Mouse (Mus musculus) B cell, adult 62 days (primary cell): Measurements from ENCODE around the gene Phka1. TPM values are rescaled to one million over a fixed set of nuclear protein-coding genes. Genes with fewer than 3 reads are reported as not detected.

Experiments
- total RNA-seq: library from RNA; stranded (reverse); gene quantifications from 4 replicates; pipeline ENCODE4 v1.2.4, GENCODE M21; 2023

The Phka1 gene
- 18.8 to 21.0 TPM (median 19.6 TPM) in 4 replicates for total RNA-seq

DNA sequence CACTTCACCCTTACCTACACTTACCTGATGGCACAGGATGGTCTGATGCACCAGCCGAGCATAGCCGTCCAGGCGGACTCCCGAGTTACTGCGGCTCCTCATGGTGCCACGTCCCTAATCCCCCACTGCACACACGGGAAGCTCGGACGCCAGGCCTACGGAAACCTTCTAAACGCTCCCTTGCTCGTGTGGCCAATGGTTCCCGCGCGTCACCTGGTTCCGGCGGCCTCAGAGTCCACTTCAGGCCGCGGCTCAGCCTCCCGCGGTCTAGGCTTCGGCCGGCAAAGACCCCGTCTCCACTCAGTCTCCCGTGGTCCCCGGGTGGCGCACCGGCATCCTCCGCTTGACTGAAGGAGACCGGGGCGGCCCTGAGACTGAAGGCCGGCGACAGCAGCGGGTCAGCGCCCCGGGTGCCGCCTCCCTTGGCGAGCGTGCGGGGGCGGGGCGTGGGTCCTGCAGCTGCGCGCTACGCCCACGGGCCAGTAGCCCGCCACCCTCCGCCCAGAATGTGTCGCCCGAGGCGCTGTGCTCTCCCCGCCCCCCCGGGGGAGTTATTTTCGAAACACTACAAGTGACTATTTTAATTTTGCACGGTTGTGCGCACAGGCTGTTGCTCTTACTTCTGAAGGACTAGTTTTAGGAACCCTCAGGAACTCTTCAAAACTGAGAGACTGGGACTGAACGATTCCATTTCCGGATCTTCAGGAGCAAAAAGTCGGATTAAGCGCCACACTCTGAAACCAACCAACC is at the start of gene Phka1:
TSS of gene Phka1 (minus strand) at position 424 of the 750 bp plus-strand sequence.

DNA sequence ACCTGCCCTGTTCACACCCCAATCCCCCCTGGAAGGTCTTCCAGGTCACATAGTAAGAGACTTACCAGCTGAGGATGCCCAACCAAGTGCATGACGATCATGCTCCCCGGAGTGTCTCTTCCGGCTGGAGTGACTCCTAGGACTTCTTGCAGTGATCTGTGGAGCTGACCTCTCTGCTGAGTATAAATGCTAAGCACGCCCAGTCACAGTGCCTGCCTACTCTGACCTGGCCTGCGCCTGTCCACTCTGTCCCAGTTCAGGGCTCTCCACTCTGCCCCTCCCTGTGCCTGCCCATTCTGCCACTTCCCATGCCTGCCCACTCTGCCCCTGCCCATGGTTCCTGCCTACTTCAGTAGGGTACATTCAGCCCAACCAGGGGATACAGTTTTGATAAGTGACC is 42.8 kb upstream of the Phka1 start, which contains the start of gene Gm3880:
TSS of gene Gm3880 (minus strand) at position 101 of the 400 bp plus-strand sequence.

DNA sequence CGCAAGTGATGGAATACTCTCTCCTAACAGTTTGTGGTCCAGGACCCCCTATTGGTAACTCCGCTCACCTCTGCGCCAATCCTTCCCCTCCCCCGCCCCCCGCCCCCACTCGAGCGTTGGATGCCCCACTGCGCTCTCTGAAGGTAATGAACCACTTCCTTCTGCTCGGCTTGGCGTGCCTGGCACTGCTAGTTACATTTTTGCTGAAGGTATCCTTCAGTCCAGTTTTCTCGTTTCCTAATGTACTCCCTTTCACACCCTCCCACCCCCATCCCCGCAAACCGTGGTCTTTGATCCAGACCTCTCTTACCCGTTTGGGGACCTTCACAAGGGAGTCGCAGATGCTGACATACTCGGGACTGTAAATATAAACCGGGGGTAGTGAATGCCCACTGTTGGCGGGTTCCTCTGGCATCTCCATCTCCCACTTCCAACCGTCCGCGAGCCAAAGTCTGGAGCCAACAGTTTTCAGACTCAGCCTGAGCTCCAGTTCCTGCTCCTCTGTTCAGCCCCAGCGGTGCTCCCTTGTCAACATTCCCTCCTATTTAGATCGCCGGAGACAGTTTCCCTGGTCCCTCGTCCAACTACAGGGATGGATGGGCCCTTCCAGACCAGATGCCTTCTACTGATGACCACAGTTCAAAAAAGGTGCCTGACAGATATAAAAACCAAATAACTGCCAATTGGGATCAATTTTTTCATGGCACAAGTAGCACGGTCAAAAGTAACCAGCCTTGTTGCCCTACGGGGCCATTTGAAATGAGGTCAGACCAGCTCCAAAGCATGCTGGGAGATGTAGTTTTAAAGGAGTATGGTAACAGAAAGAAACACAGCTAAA is 139.2 kb downstream of the Phka1 start, which contains the start of gene Hdac8:
TSS of gene Hdac8 (minus strand) at position 716 of the 838 bp plus-strand sequence.

Other genes with a start within 250 kb of the Phka1 start
- gene Hdac8, start 138.9 kb downstream of the Phka1 start, total RNA-seq: 15.5 to 18.8 TPM (median 18.0 TPM) in 4 replicates
- not detected in 4 replicates for gene Gm3880, start 42.7 kb upstream of the Phka1 start, total RNA-seq
- gene Gm9112, start 63.4 kb upstream of the Phka1 start, total RNA-seq: not detected in 4 replicates
- gene Dmrtc1b, start 63.6 kb upstream of the Phka1 start, total RNA-seq: not detected in 4 replicates
- not detected in 4 replicates for gene Dmrtc1c1, start 158.7 kb upstream of the Phka1 start, total RNA-seq
- not detected in 4 replicates for gene Dmrtc1c2, start 210.4 kb upstream of the Phka1 start, total RNA-seq
- gene 1700031F05Rik, start 223.7 kb upstream of the Phka1 start, total RNA-seq: not detected in 4 replicates